Mouse (Mus musculus) frontal cortex, postnatal 10 days (tissue): ENCODE measurements around the gene B4galt4.

ENCODE experiments used
- DNase-seq, 2 experiments: peaks; one replicate each; pipeline ENCODE4 v3.0.0; 2022; ENCODE audit warnings: low spot score in 2 of 2, mixed read lengths in 1 of 2

The B4galt4 gene

GRCm38 (mm10) chr16:38729139-38729538, 12.9 kb upstream of the B4galt4 start:
- no peak for DNase-seq

- DNase-seq = no peak
Observed at GRCm38 (mm10) chr16:38729610-38730288, 12.3 kb upstream of the B4galt4 start.

GRCm38 (mm10) chr16:38730921-38731320, 11.1 kb upstream of the B4galt4 start:
- DNase-seq = no peak

- DNase-seq = no peak
Observed at GRCm38 (mm10) chr16:38741204-38741903, 710 bp upstream of the B4galt4 start.

- peak in 1 of 2 experiments; percentile 37 for DNase-seq
Observed at GRCm38 (mm10) chr16:38742659-38743131, 631 bp downstream of the B4galt4 start.

GRCm38 (mm10) chr16:38743941-38744673, 2.0 kb downstream of the B4galt4 start:
- no peak for DNase-seq

GRCm38 (mm10) chr16:38750803-38751202, 8.7 kb downstream of the B4galt4 start:
- no peak for DNase-seq

GRCm38 (mm10) chr16:38753631-38754030, 11.6 kb downstream of the B4galt4 start:
- peak in 1 of 2 experiments; percentile 22 for DNase-seq

- DNase-seq = no peak
Observed at GRCm38 (mm10) chr16:38755452-38756176, 13.6 kb downstream of the B4galt4 start.

- peak in 1 of 2 experiments; percentile 20 for DNase-seq
Observed at GRCm38 (mm10) chr16:38756177-38756503, 14.1 kb downstream of the B4galt4 start.

GRCm38 (mm10) chr16:38756572-38756971, 14.5 kb downstream of the B4galt4 start:
- DNase-seq = no peak

- no peak for DNase-seq
Observed at GRCm38 (mm10) chr16:38757626-38758025, 15.6 kb downstream of the B4galt4 start.

GRCm38 (mm10) chr16:38758104-38758861, 16.2 kb downstream of the B4galt4 start:
- no peak for DNase-seq

- DNase-seq = no peak
Observed at GRCm38 (mm10) chr16:38760239-38760638, 18.2 kb downstream of the B4galt4 start.

- no peak for DNase-seq
Observed at GRCm38 (mm10) chr16:38760834-38761375, 18.8 kb downstream of the B4galt4 start.

GRCm38 (mm10) chr16:38761972-38762371, 19.9 kb downstream of the B4galt4 start:
- DNase-seq = no peak

GRCm38 (mm10) chr16:38762401-38762800, 20.3 kb downstream of the B4galt4 start:
- no peak for DNase-seq

GRCm38 (mm10) chr16:38763508-38763907, 21.4 kb downstream of the B4galt4 start:
- DNase-seq = no peak

GRCm38 (mm10) chr16:38766671-38767070, 24.6 kb downstream of the B4galt4 start:
- no peak for DNase-seq

- DNase-seq = no peak
Observed at GRCm38 (mm10) chr16:38767761-38768160, 25.7 kb downstream of the B4galt4 start.

- DNase-seq = no peak
Observed at GRCm38 (mm10) chr16:38768386-38768785, 26.3 kb downstream of the B4galt4 start.
